Mouse (Mus musculus): ENCODE results near the gene Polr3b. TPM values are rescaled to one million over a fixed set of nuclear protein-coding genes. Genes with fewer than 3 reads are reported as not detected.

The Polr3b gene
- polyA plus RNA-seq (2015; fragmentation: Nextera tagmentation; extraction: Ambion mirVana) = 15.8 and 18.7 TPM in 2 replicates

DNA sequence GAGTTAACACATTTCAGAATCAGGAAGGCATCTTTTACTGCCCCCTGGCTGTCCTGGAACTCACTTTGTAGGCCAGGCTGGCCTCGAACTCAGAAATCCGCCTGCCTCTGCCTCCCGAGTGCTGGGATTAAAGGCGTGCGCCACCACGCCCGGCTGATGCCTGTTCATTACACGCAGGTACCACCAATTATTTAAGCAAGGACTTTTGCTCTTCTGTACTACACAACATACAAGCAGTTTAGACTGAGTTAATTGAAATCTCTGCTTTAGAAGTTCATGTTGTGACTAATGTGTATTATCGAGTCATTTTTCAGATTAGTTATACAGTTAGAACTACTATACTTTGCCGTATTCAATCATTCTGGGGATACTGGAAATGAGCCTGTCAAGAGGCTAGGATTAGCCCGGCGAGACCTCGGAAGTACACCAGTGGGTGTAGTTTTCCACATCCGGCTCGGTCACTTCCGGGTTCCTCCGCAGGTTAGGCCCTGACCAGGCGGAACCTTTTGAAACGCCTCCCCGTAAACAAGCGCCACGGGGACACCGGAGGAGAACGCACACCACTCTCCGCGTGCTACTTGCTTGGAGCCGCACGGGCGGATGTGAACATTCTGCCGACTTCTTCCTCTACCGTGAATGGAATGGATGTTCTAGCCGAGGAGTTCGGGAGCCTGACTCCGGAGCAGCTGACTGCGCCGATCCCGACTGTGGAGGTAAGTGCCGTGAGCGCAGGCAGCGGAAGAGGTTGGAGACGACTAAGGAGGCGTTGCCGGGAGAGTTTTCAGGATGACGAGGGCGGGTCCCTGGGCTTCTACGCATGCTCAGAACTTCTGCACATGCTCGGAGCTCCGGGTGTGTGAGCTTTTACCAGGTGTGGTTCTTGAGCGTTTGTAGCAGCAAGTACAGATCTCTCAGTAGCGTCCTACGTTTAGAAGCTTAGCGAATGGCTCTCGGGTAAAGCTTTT lies at the start of gene Polr3b:
Gene Polr3b, plus strand, starts transcription at position 467 of the 965 bp plus-strand sequence.
- H3K4me2 ChIP-seq = peak within 1 kb of the TSS; percentile 77
- ATAC-seq (ENCODE audit: low FRiP score) = peak; percentile 98
- no peaks in the 10 kb centered on the region for H3K36me3 ChIP-seq
- peak within 1 kb of the TSS; percentile 73 for H3K9ac ChIP-seq
- peak within 1 kb of the TSS; percentile 95 for H3K27ac ChIP-seq
- peaks cover 14% of the 10 kb centered on the region for H3K4me1 ChIP-seq (replicated peaks)
- H3K9me3 ChIP-seq = no peaks in the 10 kb centered on the region
- WGBS = 8% methylated on average over 53 of the region's 53 CpGs
- peak within 1 kb of the TSS; percentile 63 for H3K4me3 ChIP-seq
- no peaks in the 10 kb centered on the region for H3K27me3 ChIP-seq

DNA sequence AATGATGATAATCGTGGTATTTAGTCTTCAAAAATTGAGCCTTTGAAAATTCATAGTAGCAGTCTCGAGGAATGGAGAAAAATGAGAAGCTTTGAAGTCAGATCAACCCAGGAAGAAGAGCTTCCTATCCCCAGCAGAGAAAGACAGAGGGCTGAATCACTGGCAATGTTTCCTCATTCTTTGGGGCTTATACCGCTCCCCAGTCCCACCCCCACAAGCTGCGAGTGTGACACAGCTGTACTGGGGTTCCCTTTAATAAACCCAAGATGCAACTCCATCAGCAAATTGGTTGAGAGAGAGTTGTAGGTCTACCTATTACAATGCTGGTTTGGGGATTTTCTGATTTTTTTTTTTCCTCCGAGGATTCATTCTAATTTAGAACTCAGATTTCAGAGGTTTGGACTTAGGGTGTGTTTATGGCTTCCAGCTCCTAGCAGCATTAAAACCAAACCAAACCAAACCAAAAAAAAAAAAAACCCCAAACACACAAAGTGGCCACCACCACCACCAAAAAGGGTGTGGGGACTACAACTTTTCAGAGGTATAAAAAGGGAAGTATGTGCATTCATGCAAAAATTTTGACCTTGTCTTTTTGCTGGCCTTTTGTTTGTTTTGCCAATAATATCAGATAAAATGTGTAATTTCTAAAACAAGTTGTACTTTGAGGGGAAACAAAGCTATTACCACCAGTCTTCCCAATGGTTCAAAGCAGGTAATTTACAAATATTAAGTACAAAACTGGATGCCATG lies 48.2 kb upstream of the Polr3b start:
- Histone ChIP-seq H3K27ac (no peak overlapping the region), H3K4me2 (no peak overlapping the region), H3K4me1 (replicated peaks) (peaks cover 17% of the 10 kb centered on the region), H3K9ac (no peak overlapping the region), H3K9me3 (no peaks in the 10 kb centered on the region), H3K36me3 (no peaks in the 10 kb centered on the region), H3K27me3 (peaks cover 3% of the 10 kb centered on the region; the same call in 1 of the 2 replicates), H3K4me3 (no peak overlapping the region)
- WGBS = 79% methylated on average over 5 of the region's 5 CpGs
- no peak for ATAC-seq (ENCODE audit: low FRiP score)

DNA sequence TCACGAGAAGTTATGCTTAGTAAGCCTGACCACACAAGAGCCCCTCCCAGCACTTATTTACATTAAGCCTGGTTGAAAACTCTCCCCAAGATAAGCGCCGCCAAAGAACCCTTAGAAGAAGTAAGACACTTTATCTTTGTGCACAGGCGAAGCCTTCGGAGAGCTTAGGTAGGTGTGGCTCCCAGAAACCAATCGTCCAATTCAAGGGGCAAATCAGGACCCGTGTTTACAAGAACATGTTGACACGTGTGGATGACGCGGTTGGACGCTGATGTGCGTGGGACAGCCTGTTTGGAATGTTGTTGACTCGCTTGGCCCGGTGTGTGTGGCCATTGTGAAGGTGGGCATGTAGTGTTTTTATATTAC lies 46.1 kb upstream of the Polr3b start:
- Histone ChIP-seq H3K9ac (0 out of 2 replicates have a peak overlapping the region, but pooled peaks have one; percentile 35), H3K27ac (no peak overlapping the region), H3K4me3 (peak overlapping the region; percentile 81), H3K9me3 (no peaks in the 10 kb centered on the region), H3K4me1 (replicated peaks) (peaks cover 17% of the 10 kb centered on the region), H3K27me3 (peaks cover 3% of the 10 kb centered on the region; the same call in 1 of the 2 replicates), H3K4me2 (peak overlapping the region; percentile 79), H3K36me3 (no peaks in the 10 kb centered on the region)
- under 1% methylated on average over 14 of the region's 14 CpGs for WGBS
- peak; percentile 86 for ATAC-seq (ENCODE audit: low FRiP score)

DNA sequence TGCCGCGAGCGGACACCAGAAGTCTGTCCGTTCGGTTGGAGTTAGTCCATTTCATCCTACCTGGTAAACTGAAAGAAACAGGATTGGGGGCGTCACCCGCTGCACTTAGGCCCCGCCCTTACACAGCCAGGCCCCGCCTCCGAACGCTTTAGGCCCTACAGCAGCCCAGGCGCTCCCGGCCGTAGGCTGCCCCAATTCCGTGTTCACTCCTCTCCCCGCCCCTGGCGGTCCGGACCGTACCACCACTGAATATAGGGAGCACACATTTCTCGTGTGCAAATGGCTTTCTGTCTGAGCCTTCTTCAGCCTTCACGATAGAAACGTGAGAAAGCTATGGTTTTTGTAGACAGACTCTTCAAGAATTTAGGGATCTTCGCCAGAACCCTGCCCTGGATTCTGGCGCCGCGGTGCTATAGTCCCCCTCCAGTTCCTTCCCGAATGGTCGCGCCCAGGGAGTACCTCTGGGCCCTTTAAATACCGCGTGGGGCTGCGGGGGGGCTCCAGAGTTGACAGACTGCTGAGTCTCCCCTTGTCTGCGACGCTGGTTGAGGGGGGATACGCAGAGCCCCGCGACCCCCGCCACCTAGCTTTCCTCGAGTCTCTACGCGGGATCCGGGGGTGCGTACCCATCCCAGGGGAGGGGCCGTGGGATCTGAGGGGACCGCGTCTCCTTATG lies 45.6 kb upstream of the Polr3b start, which contains the start of gene Tcp11l2:
Gene Tcp11l2, plus strand, starts transcription at position 232 of the 676 bp plus-strand sequence.
- under 1% methylated on average over 46 of the region's 46 CpGs for WGBS
- peak within 1 kb of the TSS; percentile 86 for H3K9ac ChIP-seq

DNA sequence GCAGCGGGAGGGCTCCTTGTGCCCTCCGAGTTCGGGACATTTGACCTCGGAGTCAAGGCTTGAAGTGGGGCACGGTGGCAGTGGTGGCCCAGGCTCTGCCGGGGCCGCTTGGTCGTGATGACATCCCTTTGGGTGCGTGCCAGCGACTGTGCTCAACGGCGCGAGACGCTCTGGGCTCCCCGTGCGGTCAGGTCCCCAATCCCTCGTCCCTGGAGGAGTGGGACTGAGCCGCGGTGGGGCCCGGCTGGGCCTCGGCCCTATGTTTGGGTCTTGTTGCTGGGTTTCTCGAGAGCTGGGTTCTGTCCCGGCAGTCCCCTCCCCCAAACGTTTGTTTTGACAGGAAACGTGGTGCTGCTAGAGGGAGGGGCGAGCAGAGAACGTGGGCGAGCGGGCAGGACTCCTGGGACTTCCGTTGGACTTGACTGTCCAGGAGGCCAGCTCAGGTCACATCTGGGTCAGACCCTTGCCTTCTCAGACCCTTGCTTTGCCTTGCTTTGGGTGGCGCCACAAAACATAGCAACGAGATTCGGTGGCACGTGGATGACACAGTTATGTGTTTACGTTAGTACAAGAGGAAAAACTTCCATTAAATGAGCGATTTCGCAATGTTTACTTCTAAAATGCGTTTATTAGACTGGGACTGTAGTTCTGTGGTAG lies 44.9 kb upstream of the Polr3b start:
- H3K36me3 ChIP-seq = no peaks in the 10 kb centered on the region
- H3K4me3 ChIP-seq = peak overlapping the region; percentile 81
- H3K27ac ChIP-seq = peak overlapping the region; percentile 80
- no peaks in the 10 kb centered on the region for H3K9me3 ChIP-seq
- ATAC-seq (ENCODE audit: low FRiP score) = peak; percentile 46
- H3K4me2 ChIP-seq = peak overlapping the region; percentile 79
- H3K4me1 ChIP-seq (replicated peaks) = peaks cover 17% of the 10 kb centered on the region
- H3K9ac ChIP-seq = peak overlapping the region; percentile 86
- peaks cover 3% of the 10 kb centered on the region; the same call in 1 of the 2 replicates for H3K27me3 ChIP-seq
- 5% methylated on average over 38 of the region's 38 CpGs for WGBS

More for the DNA sequence above, 45.6 kb upstream of the Polr3b start, which contains the start of gene Tcp11l2:
- Histone ChIP-seq H3K4me2 (peak within 1 kb of the TSS; percentile 79), H3K9me3 (no peaks in the 10 kb centered on the region), H3K27me3 (peaks cover 3% of the 10 kb centered on the region; the same call in 1 of the 2 replicates), H3K4me1 (replicated peaks) (peaks cover 17% of the 10 kb centered on the region), H3K4me3 (peak within 1 kb of the TSS; percentile 81), H3K36me3 (no peaks in the 10 kb centered on the region), H3K27ac (peak within 1 kb of the TSS; percentile 80)
- peak; percentile 99 for ATAC-seq (ENCODE audit: low FRiP score)

DNA sequence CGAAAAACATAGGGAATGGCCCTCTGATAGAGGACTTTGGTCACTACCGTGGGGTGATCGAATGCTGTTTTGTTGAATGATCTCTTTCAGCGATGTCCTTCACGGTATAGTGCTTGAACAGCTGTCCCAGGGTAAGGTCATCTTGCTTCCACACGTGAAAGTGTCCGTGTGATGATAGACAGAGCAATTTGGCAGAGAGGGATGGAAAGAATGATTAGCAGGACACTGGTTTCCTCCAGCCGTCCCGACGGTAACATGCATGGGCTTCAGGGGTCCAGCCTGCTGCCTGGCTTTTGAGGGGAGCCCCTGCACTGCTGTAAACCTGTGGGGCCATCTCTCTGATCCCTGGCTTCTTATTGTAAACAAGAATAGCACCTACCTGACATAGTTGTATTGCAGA lies 43.4 kb upstream of the Polr3b start:
- Histone ChIP-seq H3K4me3 (no peak overlapping the region), H3K9me3 (no peaks in the 10 kb centered on the region), H3K36me3 (no peaks in the 10 kb centered on the region), H3K27me3 (peaks cover 3% of the 10 kb centered on the region; the same call in 1 of the 2 replicates), H3K9ac (no peak overlapping the region), H3K27ac (no peak overlapping the region), H3K4me1 (replicated peaks) (peaks cover 17% of the 10 kb centered on the region), H3K4me2 (peak overlapping the region; percentile 79; the same call in 1 of the 2 replicates)
- WGBS = 84% methylated on average over 10 of the region's 10 CpGs
- no peak for ATAC-seq (ENCODE audit: low FRiP score)

DNA sequence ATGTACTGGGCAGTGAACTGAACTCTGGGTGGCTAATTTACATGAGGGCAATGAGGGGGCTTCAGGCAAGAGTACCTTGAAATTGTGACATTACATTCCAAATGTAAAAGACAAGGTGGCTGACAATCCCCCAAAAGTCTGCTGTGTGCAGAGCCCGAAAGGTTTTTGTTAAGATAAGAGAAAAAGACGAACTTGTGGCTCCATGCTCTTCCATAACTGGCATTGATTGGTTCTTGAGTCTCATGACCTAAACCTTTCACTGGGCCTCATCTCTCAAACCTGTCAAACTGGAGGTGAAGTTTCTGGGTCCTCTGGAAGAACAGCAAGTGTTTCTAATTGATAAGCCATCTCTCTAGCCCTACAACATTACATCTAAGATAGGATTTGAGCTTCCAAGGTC lies 42.6 kb upstream of the Polr3b start:
- H3K9ac ChIP-seq = no peak overlapping the region
- H3K27ac ChIP-seq = no peak overlapping the region
- no peaks in the 10 kb centered on the region for H3K36me3 ChIP-seq
- 0 out of 2 replicates have a peak, but pooled peaks cover 3% of the 10 kb centered on the region for H3K27me3 ChIP-seq
- ATAC-seq (ENCODE audit: low FRiP score) = no peak
- peaks cover 17% of the 10 kb centered on the region for H3K4me1 ChIP-seq (replicated peaks)
- 85% methylated on average over 2 of the region's 2 CpGs for WGBS
- no peak overlapping the region for H3K4me3 ChIP-seq
- H3K9me3 ChIP-seq = no peaks in the 10 kb centered on the region
- no peak overlapping the region for H3K4me2 ChIP-seq

DNA sequence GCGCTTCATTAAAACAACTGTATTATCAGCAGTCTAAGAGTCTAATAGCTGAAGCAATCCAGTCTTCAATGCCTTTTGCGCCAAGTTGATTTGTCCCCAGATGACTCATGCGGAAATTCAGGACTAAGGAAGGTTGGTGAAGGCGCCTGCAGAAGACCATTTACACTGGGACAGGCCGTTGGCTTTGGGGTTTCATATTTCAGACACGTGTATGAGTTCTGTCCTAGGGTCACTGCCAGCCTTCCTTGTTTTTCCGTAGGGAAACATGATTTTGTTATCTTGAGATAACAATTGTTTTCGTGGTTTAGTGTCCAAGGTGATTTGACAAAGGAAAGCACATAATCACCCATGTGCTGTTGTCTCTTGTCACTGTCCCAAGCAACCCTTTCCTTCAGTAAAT lies 40.9 kb upstream of the Polr3b start:
- Histone ChIP-seq H3K9ac (no peak overlapping the region), H3K27ac (no peak overlapping the region), H3K4me1 (replicated peaks) (peaks cover 14% of the 10 kb centered on the region), H3K4me3 (no peak overlapping the region), H3K36me3 (no peaks in the 10 kb centered on the region), H3K4me2 (no peak overlapping the region), H3K9me3 (no peaks in the 10 kb centered on the region), H3K27me3 (no peaks in the 10 kb centered on the region)
- no peak for ATAC-seq (ENCODE audit: low FRiP score)
- 83% methylated on average over 8 of the region's 8 CpGs for WGBS

DNA sequence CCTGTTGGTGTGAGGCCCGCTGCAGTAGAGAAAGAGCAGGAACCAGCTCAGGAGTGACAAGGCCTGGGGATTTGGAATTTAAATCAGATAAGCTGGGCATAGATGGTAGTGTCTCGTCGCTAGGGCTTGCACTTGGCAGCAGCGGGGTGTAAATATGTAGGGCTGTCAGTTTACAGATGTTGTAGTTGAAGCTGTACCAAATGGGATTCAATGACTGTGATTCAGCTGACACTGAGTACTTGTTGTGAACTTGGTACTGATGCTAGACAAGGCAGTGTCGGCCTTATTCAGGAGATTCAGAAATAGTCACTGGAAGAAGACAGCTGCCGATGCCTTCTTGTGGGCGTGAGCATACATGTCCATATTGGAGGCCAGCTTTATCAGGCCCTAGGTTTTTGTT lies 39.9 kb upstream of the Polr3b start:
- Histone ChIP-seq H3K9ac (no peak overlapping the region), H3K27me3 (no peaks in the 10 kb centered on the region), H3K4me3 (no peak overlapping the region), H3K27ac (no peak overlapping the region), H3K36me3 (no peaks in the 10 kb centered on the region), H3K4me1 (replicated peaks) (peaks cover 13% of the 10 kb centered on the region), H3K4me2 (no peak overlapping the region), H3K9me3 (no peaks in the 10 kb centered on the region)
- no peak for ATAC-seq (ENCODE audit: low FRiP score)
- 89% methylated on average over 7 of the region's 7 CpGs for WGBS

DNA sequence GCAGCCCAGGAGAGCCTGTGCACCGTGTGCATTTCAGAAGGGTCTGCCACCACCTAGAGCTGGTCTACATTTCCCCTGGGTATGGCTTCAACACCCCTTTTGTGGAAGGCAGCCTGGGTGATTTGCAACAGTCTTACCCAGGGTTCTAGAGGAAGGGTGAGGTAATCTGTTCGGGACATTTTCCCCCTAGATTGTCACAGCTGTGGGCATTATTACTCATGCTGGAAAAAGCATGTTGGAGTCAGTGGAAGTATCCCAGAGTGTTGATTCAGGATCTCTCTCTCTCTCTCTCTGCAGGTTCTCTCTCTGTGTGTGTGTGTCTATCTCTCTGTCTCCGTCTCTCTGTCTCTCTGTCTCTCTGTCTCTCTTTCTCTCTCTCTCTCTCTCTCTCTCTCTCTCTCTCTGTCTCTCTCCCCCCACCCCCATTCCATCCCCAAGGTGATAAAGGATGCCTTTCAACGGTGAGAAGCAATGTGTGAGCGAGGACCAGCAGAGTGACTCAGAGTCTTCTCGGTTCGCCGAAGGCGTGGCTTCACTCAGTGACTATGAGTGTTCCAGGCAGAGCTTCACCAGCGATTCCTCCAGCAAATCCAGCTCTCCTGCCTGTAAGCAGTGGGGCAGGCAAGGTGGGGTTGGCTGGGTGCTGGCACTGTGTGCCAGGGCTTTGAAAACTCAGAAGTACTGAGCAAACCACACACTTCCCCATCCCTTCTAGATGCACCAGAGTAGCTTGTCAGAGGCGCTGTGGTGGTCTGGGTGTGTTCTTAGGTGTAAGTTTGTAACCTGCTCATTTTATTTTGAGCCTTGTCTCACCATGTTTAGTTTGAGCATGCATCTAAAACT lies 37.4 kb upstream of the Polr3b start:
- Histone ChIP-seq H3K4me2 (no peak overlapping the region), H3K27me3 (no peaks in the 10 kb centered on the region), H3K9ac (no peak overlapping the region), H3K36me3 (peaks cover 3% of the 10 kb centered on the region; the same call in 1 of the 2 replicates), H3K27ac (no peak overlapping the region), H3K9me3 (no peaks in the 10 kb centered on the region), H3K4me3 (no peak overlapping the region), H3K4me1 (replicated peaks) (no peaks in the 10 kb centered on the region; the same call in 1 of the 2 replicates)
- no peak for ATAC-seq (ENCODE audit: low FRiP score)
- 79% methylated on average over 11 of the region's 11 CpGs for WGBS

DNA sequence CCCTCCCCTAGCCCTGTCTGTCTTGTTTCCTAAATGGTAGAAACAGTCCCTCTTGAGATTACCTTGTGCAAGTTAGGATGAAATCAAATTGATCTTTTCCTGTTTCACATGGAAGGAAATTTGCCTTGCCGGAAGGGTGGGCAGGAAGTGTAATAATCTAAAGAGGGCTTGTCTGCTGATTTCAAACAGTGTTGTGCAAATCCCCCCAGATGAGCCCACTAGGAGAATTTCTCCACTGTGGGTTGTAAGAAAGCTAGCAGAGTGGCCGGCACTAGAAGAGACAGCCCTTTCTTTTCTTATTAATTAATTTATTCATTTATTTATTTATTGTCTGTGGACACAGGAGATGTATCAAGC lies 36.8 kb upstream of the Polr3b start:
- Histone ChIP-seq H3K9me3 (no peaks in the 10 kb centered on the region), H3K4me2 (no peak overlapping the region), H3K27ac (no peak overlapping the region), H3K36me3 (peaks cover 8% of the 10 kb centered on the region), H3K4me1 (replicated peaks) (no peaks in the 10 kb centered on the region; the same call in 1 of the 2 replicates), H3K27me3 (no peaks in the 10 kb centered on the region), H3K4me3 (no peak overlapping the region), H3K9ac (no peak overlapping the region)
- no peak for ATAC-seq (ENCODE audit: low FRiP score)
- 85% methylated on average over 2 of the region's 2 CpGs for WGBS
